Mouse (Mus musculus) liver, postnatal 0 days (tissue): ENCODE measurements around the gene Fam180a. TPM values are rescaled to one million over a fixed set of nuclear protein-coding genes. Genes with fewer than 3 reads are reported as not detected.
A peak's percentile ranks its signal among the peaks of the same experiment; 100 is the strongest.

ENCODE experiments used
- ATAC-seq: fragments of 200-750 bp; cut with Nextera tagmentation; 2 replicates; pipeline ENCODE4 v1.8.0; 2017; ENCODE audit warnings: mild to moderate bottlenecking, moderate library complexity
- DNase-seq: peaks from one replicate; pipeline ENCODE4 v3.0.0-alpha.2; 2016
- H3K27ac ChIP-seq: fragments of 300-500 bp; sonication (generic); 2 replicates; pipeline ENCODE4 v1.5.1; 2014; ENCODE audit warnings: antibody characterized with exemption, moderate library complexity, mild to moderate bottlenecking, low read depth
- H3K27me3 ChIP-seq: fragments of 300-500 bp; sonication (generic); 2 replicates; pipeline ENCODE4 v1.6.1; 2014; ENCODE audit warnings: low read length, control low read depth, mixed read lengths; ENCODE audit not compliant: insufficient read depth
- H3K36me3 ChIP-seq: fragments of 300-500 bp; sonication (generic); replicated peaks from 2 replicates; pipeline ENCODE4 v1.6.1; 2014; ENCODE audit warnings: mild to moderate bottlenecking, control low read depth, low read length, moderate library complexity, mixed read lengths; ENCODE audit not compliant: insufficient read depth
- H3K4me1 ChIP-seq: fragments of 300-500 bp; sonication (generic); 2 replicates; pipeline ENCODE4 v1.6.1; 2014; ENCODE audit warnings: antibody characterized with exemption, mild to moderate bottlenecking, control low read depth; ENCODE audit not compliant: insufficient read depth
- H3K4me2 ChIP-seq: fragments of 300-500 bp; sonication (generic); 2 replicates; pipeline ENCODE4 v1.6.1; 2014; ENCODE audit warnings: low read depth, mild to moderate bottlenecking, low read length, moderate library complexity, mixed read lengths
- H3K4me3 ChIP-seq: fragments of 300-500 bp; sonication (generic); 2 replicates; pipeline ENCODE4 v1.5.1; 2014; ENCODE audit warnings: low read depth, low read length
- H3K9ac ChIP-seq: fragments of 300-500 bp; sonication (generic); replicated peaks from 2 replicates; pipeline ENCODE4 v1.6.1; 2014; ENCODE audit warnings: mild to moderate bottlenecking, moderate library complexity
- H3K9me3 ChIP-seq: fragments of 300-500 bp; sonication (generic); 2 replicates; pipeline ENCODE4 v1.6.1; 2016; ENCODE audit warnings: mild to moderate bottlenecking, control low read depth, low read length, mixed read lengths
- CTCF ChIP-seq: sonication (generic); IDR thresholded peaks from 2 replicates; pipeline ENCODE4 v1.5.1; 2016; ENCODE audit warnings: antibody characterized with exemption, low read depth
- EP300 ChIP-seq: IDR thresholded peaks from 2 replicates; pipeline ENCODE4 v1.6.1; 2016; ENCODE audit warnings: antibody characterized with exemption, low read depth, mild to moderate bottlenecking
- WGBS: fragments of 180-500 bp; shearing (Covaris S2); extraction: QIAGEN DNeasy Blood & Tissue Kit; methylation state at CpG from one replicate; pipeline ENCODE4 v1.1.7; 2014; ENCODE audit not compliant: insufficient replicate concordance; 5-methylcytosine and 5-hydroxymethylcytosine counted together
- polyA plus RNA-seq: library from polyadenylated mRNA; unstranded; fragments of >200 nt; fragmentation: Nextera tagmentation; extraction: Ambion mirVana; gene quantifications from 2 replicates; pipeline ENCODE4 v1.2.1, GENCODE M21; 2015

The Fam180a gene
- polyA plus RNA-seq, 1 experiment from 2014 or later: 1.1 TPM

GRCm38 (mm10) chr6:35289676-35290075 lies 36.3 kb downstream of the Fam180a start:
- Histone ChIP-seq H3K9me3 (no peaks in the 10 kb centered on the region), H3K36me3 (no peaks in the 10 kb centered on the region), H3K4me3 (no peak overlapping the region), H3K4me2 (no peak overlapping the region), H3K27ac (no peak overlapping the region), H3K4me1 (peaks cover 6% of the 10 kb centered on the region; the same call in 1 of the 2 replicates), H3K9ac (no peak overlapping the region), H3K27me3 (no peaks in the 10 kb centered on the region)
- 85% methylated on average over 8 of the region's 8 CpGs for WGBS
- no peak for TF ChIP-seq EP300
- TF ChIP-seq CTCF: 0 out of 2 replicates have a peak, but pooled peaks have one; percentile 17
- no peak for ATAC-seq
- DNase-seq: no peak

- Histone ChIP-seq H3K9me3 (no peaks in the 10 kb centered on the region), H3K4me2 (no peak overlapping the region), H3K4me3 (no peak overlapping the region), H3K9ac (no peak overlapping the region), H3K4me1 (peaks cover 6% of the 10 kb centered on the region; the same call in 1 of the 2 replicates), H3K27ac (no peak overlapping the region), H3K36me3 (no peaks in the 10 kb centered on the region), H3K27me3 (no peaks in the 10 kb centered on the region)
- TF ChIP-seq EP300: no peak
- TF ChIP-seq CTCF: no peak
- 71% methylated on average over 7 of the region's 7 CpGs for WGBS
- DNase-seq: no peak
- no peak for ATAC-seq
These were observed 37.0 kb downstream of the Fam180a start for GRCm38 (mm10) chr6:35288920-35289319.

DNA sequence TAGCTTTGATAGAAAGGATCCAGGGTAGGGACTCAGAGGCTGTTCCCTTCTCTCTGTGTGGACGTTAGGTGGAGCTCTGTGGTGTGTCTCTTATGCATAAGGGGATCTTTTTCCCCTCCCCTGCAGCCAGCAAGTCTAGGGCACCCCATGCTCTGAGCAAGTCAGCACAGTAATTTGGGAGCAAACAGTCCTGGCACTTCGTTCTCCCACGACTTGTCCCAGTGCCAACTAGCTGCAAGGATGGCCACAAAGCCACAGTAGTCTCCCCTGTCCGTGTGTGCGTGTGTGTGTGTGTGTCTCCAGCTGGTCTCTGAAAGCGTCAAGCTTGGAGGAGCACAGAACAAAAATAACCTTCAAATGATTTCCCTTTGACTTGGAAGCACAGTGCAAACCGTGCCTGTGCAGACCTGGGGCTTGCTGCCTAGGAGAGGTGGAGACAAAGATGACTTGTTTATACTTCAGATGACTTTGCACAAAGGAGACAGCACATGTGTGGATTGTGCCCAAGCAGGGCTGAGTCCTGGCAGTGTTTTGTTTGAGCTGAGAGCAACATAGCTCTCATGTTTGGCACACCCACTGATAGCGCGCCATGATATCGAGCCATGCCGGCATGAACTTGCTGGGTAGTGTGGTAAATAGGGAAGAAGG lies 37.7 kb downstream of the Fam180a start:
- no peaks in the 10 kb centered on the region for H3K9me3 ChIP-seq
- 66% methylated on average over 11 of the region's 11 CpGs for WGBS
- ATAC-seq (0 out of 2 replicates have a peak, but pooled peaks have one; percentile 25), DNase-seq (no peak)
- no peak overlapping the region for H3K9ac ChIP-seq
- H3K27ac ChIP-seq: no peak overlapping the region
- no peaks in the 10 kb centered on the region for H3K27me3 ChIP-seq
- no peaks in the 10 kb centered on the region for H3K36me3 ChIP-seq
- H3K4me3 ChIP-seq: no peak overlapping the region
- no peak overlapping the region for H3K4me2 ChIP-seq
- TF ChIP-seq CTCF: no peak
- no peak for TF ChIP-seq EP300
- peaks cover 6% of the 10 kb centered on the region; the same call in 1 of the 2 replicates for H3K4me1 ChIP-seq

DNA sequence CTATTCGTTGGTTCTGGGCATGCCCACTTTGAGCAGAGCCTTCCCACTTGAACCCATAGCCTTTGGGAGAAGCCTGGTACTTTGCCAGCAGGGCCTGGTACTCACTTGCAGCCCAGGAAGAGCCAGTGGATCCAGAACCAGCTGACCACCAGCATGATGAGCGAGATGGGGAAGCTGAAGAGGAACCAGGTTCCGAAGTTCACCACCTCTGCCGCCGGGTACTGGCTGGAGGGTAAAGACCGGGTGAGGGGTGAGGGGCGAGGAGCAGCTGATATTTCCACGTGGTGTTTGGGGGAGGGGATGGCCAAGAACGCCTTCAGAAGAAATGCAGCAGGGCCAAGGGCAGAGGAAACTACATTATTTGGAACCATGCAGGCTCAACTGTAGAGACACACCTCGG lies 46.6 kb downstream of the Fam180a start:
- 58% methylated on average over 10 of the region's 10 CpGs for WGBS
- Histone ChIP-seq H3K9ac (no peak overlapping the region), H3K4me3 (no peak overlapping the region), H3K4me2 (no peak overlapping the region), H3K27ac (no peak overlapping the region), H3K36me3 (no peaks in the 10 kb centered on the region), H3K9me3 (no peaks in the 10 kb centered on the region), H3K4me1 (no peaks in the 10 kb centered on the region; the same call in 1 of the 2 replicates), H3K27me3 (no peaks in the 10 kb centered on the region)
- DNase-seq: no peak
- TF ChIP-seq EP300 (no peak), CTCF (no peak)
- ATAC-seq: no peak

DNA sequence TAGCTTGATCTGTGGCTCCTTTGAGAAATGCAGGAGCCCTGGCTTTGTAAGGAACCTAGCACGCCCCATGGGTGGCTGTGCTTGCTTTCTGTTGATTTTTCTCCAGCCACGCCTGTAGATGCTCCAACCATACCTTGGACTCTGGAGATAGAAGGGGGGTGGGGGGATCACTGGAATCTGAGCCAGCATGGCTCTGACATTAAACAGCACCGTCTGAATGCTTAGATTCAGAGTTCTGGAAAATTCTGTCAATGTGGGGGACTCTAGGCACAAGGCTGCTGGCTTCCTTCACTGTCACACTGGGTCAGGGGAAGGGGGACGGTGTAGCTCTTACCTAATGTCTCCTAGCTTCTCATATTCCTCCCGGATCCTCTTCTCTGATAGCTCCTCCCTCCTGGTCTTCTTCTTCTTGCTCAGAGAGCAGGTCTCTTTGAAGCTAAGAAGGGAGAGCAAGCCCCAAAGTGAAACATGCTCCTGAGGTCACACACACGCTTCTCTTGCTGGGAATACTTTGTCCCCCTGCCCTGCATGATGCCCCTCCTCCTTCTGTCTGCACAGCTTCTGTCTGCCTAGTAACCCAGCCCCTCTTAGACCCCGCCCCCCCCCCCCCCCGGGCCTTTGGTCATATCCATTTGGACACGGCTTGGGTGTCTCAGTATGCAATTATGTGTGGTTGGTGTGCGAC lies 47.9 kb downstream of the Fam180a start:
- Histone ChIP-seq H3K4me1 (no peaks in the 10 kb centered on the region; the same call in 1 of the 2 replicates), H3K36me3 (no peaks in the 10 kb centered on the region), H3K27me3 (no peaks in the 10 kb centered on the region), H3K9me3 (no peaks in the 10 kb centered on the region), H3K4me3 (no peak overlapping the region), H3K4me2 (no peak overlapping the region), H3K27ac (no peak overlapping the region), H3K9ac (no peak overlapping the region)
- TF ChIP-seq CTCF (no peak), EP300 (no peak)
- DNase-seq (no peak), ATAC-seq (no peak)
- 64% methylated on average over 10 of the region's 10 CpGs for WGBS

GRCm38 (mm10) chr6:35273391-35274082 lies 52.4 kb downstream of the Fam180a start:
- Histone ChIP-seq H3K9ac (no peak overlapping the region), H3K9me3 (no peaks in the 10 kb centered on the region), H3K27ac (no peak overlapping the region), H3K4me2 (no peak overlapping the region), H3K27me3 (no peaks in the 10 kb centered on the region), H3K36me3 (no peaks in the 10 kb centered on the region), H3K4me3 (no peak overlapping the region), H3K4me1 (no peaks in the 10 kb centered on the region)
- ATAC-seq (no peak), DNase-seq (no peak)
- 71% methylated on average over 11 of the region's 11 CpGs for WGBS
- TF ChIP-seq CTCF (no peak), EP300 (no peak)
